Mouse (Mus musculus) hindbrain, postnatal 0 days (tissue): Measurements from ENCODE around the gene Sobp. TPM values are rescaled to one million over a fixed set of nuclear protein-coding genes. Genes with fewer than 3 reads are reported as not detected.
A peak's percentile ranks its signal among the peaks of the same experiment; 100 is the strongest.

Experiments used
- ATAC-seq: fragments of 200-750 bp; cut with Nextera tagmentation; 2 replicates; pipeline ENCODE4 v1.8.0; 2017; ENCODE audit warnings: mild to moderate bottlenecking, moderate TSS enrichment, moderate library complexity
- DNase-seq: peaks from one replicate; pipeline ENCODE4 v3.0.0-alpha.2; 2015; ENCODE audit warnings: low spot score
- H3K27ac ChIP-seq: fragments of 300-500 bp; sonication (generic); 2 replicates; pipeline ENCODE4 v1.5.1; 2014; ENCODE audit warnings: mild to moderate bottlenecking
- H3K27me3 ChIP-seq: fragments of 300-500 bp; sonication (generic); 2 replicates; pipeline ENCODE4 v1.6.1; 2014; ENCODE audit warnings: low read length, mixed read lengths; ENCODE audit not compliant: insufficient read depth
- H3K36me3 ChIP-seq: fragments of 300-500 bp; sonication (generic); 2 replicates; pipeline ENCODE4 v1.6.1; 2014; ENCODE audit warnings: low read length, mixed read lengths; ENCODE audit not compliant: insufficient read depth
- H3K4me1 ChIP-seq: fragments of 300-500 bp; sonication (generic); 2 replicates; pipeline ENCODE4 v1.6.1; 2014; ENCODE audit warnings: antibody characterized with exemption, low read length, mixed read lengths; ENCODE audit not compliant: insufficient read depth
- H3K4me2 ChIP-seq: fragments of 300-500 bp; sonication (generic); 2 replicates; pipeline ENCODE4 v1.6.1; 2014; ENCODE audit warnings: low read depth, mild to moderate bottlenecking, low read length, moderate library complexity, mixed read lengths
- H3K4me3 ChIP-seq: fragments of 300-500 bp; sonication (generic); 2 replicates; pipeline ENCODE4 v1.5.1; 2014; ENCODE audit warnings: low read length
- H3K9ac ChIP-seq: fragments of 300-500 bp; sonication (generic); replicated peaks from 2 replicates; pipeline ENCODE4 v1.6.1; 2014; ENCODE audit warnings: mild to moderate bottlenecking, low read length, moderate library complexity, mixed read lengths
- H3K9me3 ChIP-seq: fragments of 300-500 bp; sonication (generic); 2 replicates; pipeline ENCODE4 v1.6.1; 2016; ENCODE audit warnings: low read length, mixed read lengths
- CTCF ChIP-seq: IDR thresholded peaks from 2 replicates; pipeline ENCODE4 v1.5.1; 2016; ENCODE audit warnings: antibody characterized with exemption, control low read depth, low read depth
- WGBS: fragments of 180-500 bp; shearing (Covaris S2); extraction: QIAGEN DNeasy Blood & Tissue Kit; methylation state at CpG from one replicate; pipeline ENCODE4 v1.1.7; 2014; 5-methylcytosine and 5-hydroxymethylcytosine counted together
- polyA plus RNA-seq: library from polyadenylated mRNA; unstranded; fragments of >200 nt; fragmentation: Nextera tagmentation; extraction: Ambion mirVana; gene quantifications from 2 replicates; pipeline ENCODE4 v1.2.1, GENCODE M21; 2015
- total RNA-seq: library from RNA; depleted of rRNA; stranded (reverse); fragments of >200 nt; gene quantifications from 2 replicates; pipeline ENCODE4 v1.2.3, GENCODE M21; 2014

Sobp gene
- total and polyA plus RNA-seq, 2 experiments from 2014 or later: 13.8 to 21.4 TPM

- H3K27ac ChIP-seq: no peak overlapping the region
- no peak overlapping the region for H3K4me3 ChIP-seq
- H3K9me3 ChIP-seq: no peaks in the 10 kb centered on the region
- ATAC-seq: peak; percentile 7; the same call in 1 of the 2 replicates
- H3K4me2 ChIP-seq: no peak overlapping the region
- H3K4me1 ChIP-seq: no peaks in the 10 kb centered on the region
- 89% methylated on average over 16 of the region's 16 CpGs for WGBS
- no peaks in the 10 kb centered on the region for H3K27me3 ChIP-seq
- no peaks in the 10 kb centered on the region for H3K36me3 ChIP-seq
- no peak for DNase-seq
- peak; percentile 23; the same call in 1 of the 2 replicates for TF ChIP-seq CTCF
- no peak overlapping the region for H3K9ac ChIP-seq
Observed at GRCm38 (mm10) chr10:43004174-43004734, 170.1 kb downstream of the Sobp start.

GRCm38 (mm10) chr10:43003466-43003757 is 170.9 kb downstream of the Sobp start:
- ATAC-seq: no peak
- no peak overlapping the region for H3K9ac ChIP-seq
- no peaks in the 10 kb centered on the region for H3K9me3 ChIP-seq
- DNase-seq: no peak
- TF ChIP-seq CTCF: no peak
- H3K27me3 ChIP-seq: no peaks in the 10 kb centered on the region
- H3K4me3 ChIP-seq: no peak overlapping the region
- WGBS: 67% methylated on average over 5 of the region's 5 CpGs
- no peaks in the 10 kb centered on the region for H3K36me3 ChIP-seq
- H3K4me2 ChIP-seq: no peak overlapping the region
- H3K27ac ChIP-seq: no peak overlapping the region
- H3K4me1 ChIP-seq: no peaks in the 10 kb centered on the region

- H3K27ac ChIP-seq: no peak overlapping the region
- no peak for DNase-seq
- no peaks in the 10 kb centered on the region for H3K36me3 ChIP-seq
- peak overlapping the region; percentile 14 for H3K4me3 ChIP-seq
- ATAC-seq: no peak
- H3K4me1 ChIP-seq: no peaks in the 10 kb centered on the region
- 0 out of 2 replicates have a peak overlapping the region, but pooled peaks have one; percentile 3 for H3K9ac ChIP-seq
- WGBS: 22% methylated on average over 25 of the region's 25 CpGs
- H3K27me3 ChIP-seq: no peaks in the 10 kb centered on the region
- TF ChIP-seq CTCF: no peak
- H3K4me2 ChIP-seq: peak overlapping the region; percentile 45
- H3K9me3 ChIP-seq: no peaks in the 10 kb centered on the region
Observed at GRCm38 (mm10) chr10:43002721-43003465, 171.4 kb downstream of the Sobp start.

- no peaks in the 10 kb centered on the region for H3K36me3 ChIP-seq
- H3K27me3 ChIP-seq: no peaks in the 10 kb centered on the region
- no peak for TF ChIP-seq CTCF
- 19% methylated on average over 13 of the region's 13 CpGs for WGBS
- no peak for DNase-seq
- no peaks in the 10 kb centered on the region for H3K4me1 ChIP-seq
- H3K9me3 ChIP-seq: no peaks in the 10 kb centered on the region
- H3K4me2 ChIP-seq: peak overlapping the region; percentile 45
- ATAC-seq: no peak
- H3K27ac ChIP-seq: no peak overlapping the region
- H3K4me3 ChIP-seq: peak overlapping the region; percentile 14; the same call in 1 of the 2 replicates
- 0 out of 2 replicates have a peak overlapping the region, but pooled peaks have one; percentile 3 for H3K9ac ChIP-seq
Observed at GRCm38 (mm10) chr10:43002066-43002678, 172.2 kb downstream of the Sobp start.

GRCm38 (mm10) chr10:43001433-43001832 is 172.9 kb downstream of the Sobp start:
- Histone ChIP-seq H3K36me3 (no peaks in the 10 kb centered on the region), H3K27ac (no peak overlapping the region), H3K4me2 (no peak overlapping the region), H3K27me3 (no peaks in the 10 kb centered on the region), H3K9ac (no peak overlapping the region), H3K4me1 (no peaks in the 10 kb centered on the region), H3K9me3 (no peaks in the 10 kb centered on the region), H3K4me3 (no peak overlapping the region)
- ATAC-seq: no peak
- 70% methylated on average over 3 of the region's 3 CpGs for WGBS
- DNase-seq: no peak
- no peak for TF ChIP-seq CTCF

- Histone ChIP-seq H3K27me3 (no peaks in the 10 kb centered on the region), H3K9me3 (no peaks in the 10 kb centered on the region), H3K4me2 (no peak overlapping the region), H3K9ac (no peak overlapping the region), H3K4me1 (0 out of 2 replicates have a peak, but pooled peaks cover 2% of the 10 kb centered on the region), H3K27ac (no peak overlapping the region), H3K4me3 (no peak overlapping the region), H3K36me3 (no peaks in the 10 kb centered on the region)
- ATAC-seq (0 out of 2 replicates have a peak, but pooled peaks have one; percentile 6), DNase-seq (no peak)
- TF ChIP-seq CTCF: no peak
- WGBS: 87% methylated on average over 10 of the region's 10 CpGs
Observed at GRCm38 (mm10) chr10:42999324-42999723, 175.0 kb downstream of the Sobp start.
